Mouse (Mus musculus) liver, embryonic 14.5 days (tissue): ENCODE results near the gene Cyp27a1.

ENCODE experiments used
- CTCF ChIP-seq: IDR thresholded peaks from 2 replicates; pipeline ENCODE4 v1.5.1; 2016; ENCODE audit warnings: antibody characterized with exemption, low read depth, control low read depth
- EP300 ChIP-seq: IDR thresholded peaks from 2 replicates; pipeline ENCODE4 v1.6.1; 2016; ENCODE audit warnings: antibody characterized with exemption, low read depth

DNA sequence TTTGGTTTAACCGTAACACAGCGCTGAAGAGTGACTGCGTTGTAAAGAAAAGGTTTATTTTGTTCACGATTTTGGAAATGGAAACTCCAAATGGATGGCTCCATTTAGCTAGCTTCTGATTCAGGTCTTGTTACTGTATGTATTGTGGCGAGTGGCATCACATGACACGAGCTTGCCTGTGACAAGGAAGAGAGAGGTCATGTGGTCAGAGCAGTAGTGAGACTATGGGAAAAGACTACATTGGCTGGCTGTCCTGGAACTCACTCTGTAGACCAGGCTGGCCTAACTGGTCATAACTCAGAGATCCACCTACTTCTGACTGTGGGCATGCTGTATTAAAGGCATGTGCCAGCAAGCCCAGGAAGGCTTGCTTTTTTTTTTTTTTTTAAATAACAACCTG is 2.5 kb downstream of the Cyp27a1 start:
- TF ChIP-seq EP300: no peak
- no peak for TF ChIP-seq CTCF
